In the genomic region with DNA sequence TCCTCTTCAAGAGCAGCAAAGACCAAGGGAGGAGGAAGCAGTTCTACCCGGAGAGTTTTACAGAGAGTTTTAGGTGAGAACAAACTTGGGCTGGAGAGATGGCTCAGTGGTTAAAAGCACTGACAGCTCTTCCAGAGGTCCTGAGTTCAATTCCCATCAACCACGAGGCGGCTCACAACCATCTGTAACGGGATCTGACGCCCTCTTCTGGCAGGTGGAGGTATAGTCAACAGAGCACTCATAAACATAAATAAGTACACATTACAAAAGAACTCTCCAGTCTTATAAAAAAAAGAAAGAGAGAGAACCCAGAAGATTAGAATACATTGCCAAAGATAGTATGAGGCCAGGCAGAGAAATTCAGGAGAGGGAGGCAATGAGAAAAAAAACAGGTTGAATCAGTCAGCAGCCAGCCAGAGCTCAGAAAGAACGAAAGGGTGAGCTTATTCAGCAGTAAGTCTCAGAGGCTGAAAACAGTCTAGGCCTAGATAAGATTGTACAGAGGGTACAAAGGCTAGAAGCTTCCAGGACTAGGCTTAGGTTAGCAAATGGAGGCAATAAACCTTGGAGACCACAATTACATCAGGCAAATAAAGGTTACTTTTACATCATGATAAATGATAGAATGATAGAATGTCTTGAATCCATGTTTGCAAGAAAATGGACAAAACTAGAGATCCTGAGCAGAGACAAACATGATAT, we compare ENCODE assay signal across 34 mouse cellular contexts. TPM values are rescaled to one million over a fixed set of nuclear protein-coding genes. Genes with fewer than 3 reads are reported as not detected.
DNase-seq lines count a peak whose midpoint lies in the region; ATAC-seq and TF ChIP-seq lines count a peak whose summit lies in the region.
"Had no signal": no experiment of that assay in that cellular context is flagged by ENCODE, and none has a peak within 500 bp of the region (broad histone marks: within the 10 kb centered on the region; RNA-seq: fewer than 3 reads in every experiment).

No protein-coding gene starts in this region.

- H3K79me2 ChIP-seq in heart, adult 2 months (replicated peaks; ENCODE audit: control insufficient read depth, insufficient read depth, low read length), result no peaks in the 10 kb centered on the region

- H3K9ac ChIP-seq in heart, adult 2 months (ENCODE audit: low read depth, low read length), result no peak overlapping the region
- no peak overlapping the region for H3K9ac ChIP-seq in intestine, postnatal 0 days (ENCODE audit: low read depth, low read length)
- H3K9ac ChIP-seq: forebrain, embryonic 12.5 days; forebrain, postnatal 0 days; heart, embryonic 13.5 days; limb, embryonic 13.5 days; liver, embryonic 12.5 days; midbrain, embryonic 12.5 days; neural tube, embryonic 12.5 days had no signal

- intact Hi-C loops in heart, adult 2 months (cut with DNase I), result no loop called here

- no peak for DNase-seq in heart, adult 2 months
- DNase-seq in heart, adult 8-10 months (ENCODE audit: low spot score), result no peak
- DNase-seq in R1 (ENCODE audit: low read depth, low spot score), result peak; percentile 65
- DNase-seq in frontal cortex, postnatal 25 days (ENCODE audit: low spot score in 2 of 2), result no peak
- no peak for DNase-seq in cerebellum, postnatal 4 days (ENCODE audit: low spot score in 2 of 2)
- DNase-seq: adrenal gland, postnatal 10 days; cerebellum, adult 11 months; cerebellum, adult 9-10 months; cerebellum, postnatal 36 days; forebrain, postnatal 0 days; gastrocnemius, postnatal 14 days; heart, postnatal 10 days; kidney, adult 11 months; kidney, postnatal 14 days; lung, adult 18-20 months; lung, postnatal 4 days; right cerebral cortex, adult 18-20 months; thymus, postnatal 14 days had no signal

- TF ChIP-seq CTCF in heart, adult 2 months (IDR thresholded peaks at IDR 0.05), result peak; percentile 28; the same call in 1 of the 2 replicates
- TF ChIP-seq CTCF in E14TG2a.4 (conservative IDR thresholded peaks at IDR 0.05; ENCODE audit: low read length), result peak; percentile 54; the same call in 1 of the 2 replicates
- peak; percentile 45 for TF ChIP-seq CTCF in intestine, postnatal 0 days (IDR thresholded peaks at IDR 0.05; ENCODE audit: low read depth)

- 56% methylated on average over 6 of the region's 6 CpGs for WGBS in heart, adult 2 months
- 48% methylated on average over 6 of the region's 6 CpGs for WGBS in intestine, postnatal 0 days

- peak; percentile 67 for ATAC-seq in intestine, postnatal 0 days
- ATAC-seq: forebrain, postnatal 0 days; hindbrain, embryonic 16.5 days; liver, embryonic 12.5 days; lung, postnatal 0 days had no signal

- no peak overlapping the region for H3K27ac ChIP-seq in heart, adult 2 months
- no peak overlapping the region for H3K27ac ChIP-seq in intestine, postnatal 0 days (ENCODE audit: low read depth, low read length)
- H3K27ac ChIP-seq: forebrain, embryonic 12.5 days; heart, embryonic 13.5 days; hindbrain, embryonic 10.5 days; limb, embryonic 13.5 days; liver, embryonic 12.5 days; midbrain, embryonic 12.5 days; neural tube, embryonic 12.5 days had no signal

- no peak for TF ChIP-seq EP300 in heart, adult 2 months (IDR thresholded peaks at IDR 0.05; ENCODE audit: insufficient read depth, low read depth, low read length)

- no peak overlapping the region for H3K4me2 ChIP-seq in intestine, postnatal 0 days (replicated peaks; ENCODE audit: low read depth)
- H3K4me2 ChIP-seq: forebrain, embryonic 12.5 days; heart, embryonic 13.5 days; limb, embryonic 13.5 days; liver, embryonic 12.5 days; midbrain, embryonic 12.5 days; neural tube, embryonic 12.5 days had no signal

- no peaks in the 10 kb centered on the region for H3K36me3 ChIP-seq in heart, adult 2 months (ENCODE audit: control insufficient read depth, insufficient read depth, low read length)
- no peaks in the 10 kb centered on the region; the same call in 1 of the 2 replicates for H3K36me3 ChIP-seq in E14TG2a.4 (ENCODE audit: insufficient read depth, low read length)
- H3K36me3 ChIP-seq in intestine, postnatal 0 days (ENCODE audit: control insufficient read depth, insufficient read depth), result no peaks in the 10 kb centered on the region
- H3K36me3 ChIP-seq: forebrain, embryonic 12.5 days; heart, embryonic 13.5 days; hindbrain, embryonic 10.5 days; limb, embryonic 13.5 days; liver, embryonic 12.5 days; midbrain, embryonic 12.5 days; neural tube, embryonic 12.5 days had no signal

- H3K4me1 ChIP-seq in heart, adult 2 months (ENCODE audit: control insufficient read depth, insufficient read depth, low read length), result peaks cover 10% of the 10 kb centered on the region
- H3K4me1 ChIP-seq in E14TG2a.4 (replicated peaks; ENCODE audit: low read depth, low read length), result peaks cover 88% of the 10 kb centered on the region
- H3K4me1 ChIP-seq in intestine, postnatal 0 days (replicated peaks; ENCODE audit: control insufficient read depth, insufficient read depth, low read length), result peaks cover 3% of the 10 kb centered on the region; the same call in 1 of the 2 replicates
- H3K4me1 ChIP-seq: midbrain, embryonic 12.5 days had no signal

- H3K27me3 ChIP-seq in heart, adult 2 months (ENCODE audit: control insufficient read depth, insufficient read depth, low read length), result no peaks in the 10 kb centered on the region
- no peaks in the 10 kb centered on the region for H3K27me3 ChIP-seq in E14TG2a.4 (ENCODE audit: insufficient read depth, low read length)
- no peaks in the 10 kb centered on the region for H3K27me3 ChIP-seq in intestine, postnatal 0 days (replicated peaks; ENCODE audit: control insufficient read depth, insufficient read depth, low read length)
- H3K27me3 ChIP-seq: CH12.LX; forebrain, embryonic 12.5 days; heart, embryonic 13.5 days; limb, embryonic 13.5 days; liver, embryonic 12.5 days; megakaryocyte, embryonic 14.5 days; midbrain, embryonic 12.5 days; neural tube, embryonic 12.5 days had no signal

- TF ChIP-seq POLR2A in heart, adult 2 months (IDR thresholded peaks at IDR 0.05; ENCODE audit: insufficient read depth, low read depth, low read length), result no peak

- no peak overlapping the region for H3K4me3 ChIP-seq in heart, adult 2 months
- H3K4me3 ChIP-seq in E14TG2a.4 (replicated peaks; ENCODE audit: low read length), result no peak overlapping the region
- no peak overlapping the region for H3K4me3 ChIP-seq in intestine, postnatal 0 days (ENCODE audit: low read depth, low read length)
- H3K4me3 ChIP-seq: erythroblast, embryonic 14.5 days; forebrain, embryonic 12.5 days; heart, embryonic 13.5 days; hindbrain, embryonic 10.5 days; limb, embryonic 13.5 days; liver, embryonic 12.5 days; megakaryocyte, embryonic 14.5 days; midbrain, embryonic 12.5 days; myocyte; neural tube, embryonic 12.5 days had no signal

- H3K9me3 ChIP-seq in E14TG2a.4 (ENCODE audit: low read length), result peaks cover 4% of the 10 kb centered on the region; the same call in 1 of the 2 replicates
- H3K9me3 ChIP-seq in intestine, postnatal 0 days (ENCODE audit: control insufficient read depth), result no peaks in the 10 kb centered on the region
- H3K9me3 ChIP-seq: forebrain, embryonic 12.5 days had no signal

RNA-seq across cellular contexts. Expression of a gene that starts 7.4 kb away (rescaled TPM):
- total RNA-seq in heart, adult 2 months (2021), result 10 to 100 TPM; 25.7 to 31.8 TPM
- polyA plus RNA-seq in heart, adult 2 months (2012; rRNA removed), result 18.4 and 20.8 TPM in 2 replicates
- 10 to 100 TPM; 23.3 to 34.7 (median 33.0) TPM for total RNA-seq in heart, adult 8-10 months (2022)
- polyA plus RNA-seq in intestine, postnatal 0 days (2015; fragmentation: Nextera tagmentation; extraction: Ambion mirVana), result 43.2 and 44.0 TPM in 2 replicates

RNA-seq across cellular contexts. Expression of a gene that starts 14.2 kb away (rescaled TPM):
- 10 to 100 TPM; 33.8 to 36.1 TPM for total RNA-seq in heart, adult 2 months (2021)
- 57.4 and 71.2 TPM in 2 replicates for polyA plus RNA-seq in heart, adult 2 months (2012; rRNA removed)
- 10 to 100 TPM; 32.8 to 40.4 (median 35.7) TPM for total RNA-seq in heart, adult 8-10 months (2022)
- polyA plus RNA-seq in intestine, postnatal 0 days (2015; fragmentation: Nextera tagmentation; extraction: Ambion mirVana), result 14.5 and 16.2 TPM in 2 replicates
- total RNA-seq: granulocyte monocyte progenitor cell, adult 5-6 weeks had no signal

RNA-seq across cellular contexts. Expression of a gene that starts 38.5 kb away (rescaled TPM):
- total RNA-seq in heart, adult 2 months (2021), result 10 to 100 TPM; 47.2 to 49.2 TPM
- polyA plus RNA-seq in heart, adult 2 months (2012; rRNA removed), result 54.2 and 54.8 TPM in 2 replicates
- total RNA-seq in heart, adult 8-10 months (2022), result 10 to 100 TPM; 53.8 to 59.3 (median 58.1) TPM
- 4.6 and 5.7 TPM in 2 replicates for polyA plus RNA-seq in intestine, postnatal 0 days (2015; fragmentation: Nextera tagmentation; extraction: Ambion mirVana)

RNA-seq across cellular contexts. Expression of a gene that starts 39.1 kb away (rescaled TPM):
- total RNA-seq in heart, adult 2 months (2021), result 10 to 100 TPM; 94.3 to 99.8 TPM
- 200 and 232 TPM in 2 replicates for polyA plus RNA-seq in heart, adult 2 months (2012; rRNA removed)
- total RNA-seq in heart, adult 8-10 months (2022), result 100 to 1,000 TPM in 3 of 4 experiments, 10 to 100 TPM in 1; 94.7 to 106 (median 103) TPM
- 1,079 and 1,142 TPM in 2 replicates for polyA plus RNA-seq in intestine, postnatal 0 days (2015; fragmentation: Nextera tagmentation; extraction: Ambion mirVana)

RNA-seq across cellular contexts. Expression of a gene that starts 39.8 kb away (rescaled TPM):
- total RNA-seq in heart, adult 2 months (2021), result 1 to 10 TPM; 8.0 to 8.2 TPM
- 14.0 and 14.3 TPM in 2 replicates for polyA plus RNA-seq in heart, adult 2 months (2012; rRNA removed)
- total RNA-seq in heart, adult 8-10 months (2022), result 1 to 10 TPM; 7.6 to 8.5 (median 8.2) TPM
- 3.6 and 3.8 TPM in 2 replicates for polyA plus RNA-seq in intestine, postnatal 0 days (2015; fragmentation: Nextera tagmentation; extraction: Ambion mirVana)
